Mouse (Mus musculus): ENCODE measurements at regions not wholly inside any gene's neighbourhood (a gene's known extent, or its start where the extent isn't known, plus 50 kb on each side); places are given as distances from the start of the nearest gene placed in this dataset.

GRCm38 (mm10) chr19:15851622-15852021 lies 95.5 kb downstream of the Psat1 start:
- DNase-seq (ENCODE audit: extremely low spot score in 1 of 2, low spot score in 1 of 2) = no peak

GRCm38 (mm10) chr19:15850722-15851121 lies 96.4 kb downstream of the Psat1 start:
- DNase-seq (ENCODE audit: extremely low spot score in 1 of 2, low spot score in 1 of 2) = no peak

GRCm38 (mm10) chr19:15849235-15849634 lies 97.9 kb downstream of the Psat1 start:
- no peak for DNase-seq (ENCODE audit: extremely low spot score in 1 of 2, low spot score in 1 of 2)

GRCm38 (mm10) chr19:15838327-15838726 lies 108.8 kb downstream of the Psat1 start:
- DNase-seq (ENCODE audit: extremely low spot score in 1 of 2, low spot score in 1 of 2) = peak in 1 of 2 experiments; percentile 29

GRCm38 (mm10) chr19:15837715-15838175 lies 109.4 kb downstream of the Psat1 start:
- DNase-seq (ENCODE audit: extremely low spot score in 1 of 2, low spot score in 1 of 2) = no peak

- DNase-seq (ENCODE audit: extremely low spot score in 1 of 2, low spot score in 1 of 2) = no peak
These were observed 110.0 kb downstream of the Psat1 start for GRCm38 (mm10) chr19:15836956-15837714.

- peak in 1 of 2 experiments; percentile 8 for DNase-seq (ENCODE audit: extremely low spot score in 1 of 2, low spot score in 1 of 2)
These were observed 110.8 kb downstream of the Psat1 start for GRCm38 (mm10) chr19:15836201-15836955.

- DNase-seq (ENCODE audit: extremely low spot score in 1 of 2, low spot score in 1 of 2) = no peak
These were observed 116.8 kb downstream of the Psat1 start for GRCm38 (mm10) chr19:15830385-15830784.

- no peak for DNase-seq (ENCODE audit: extremely low spot score in 1 of 2, low spot score in 1 of 2)
These were observed 118.0 kb downstream of the Psat1 start for GRCm38 (mm10) chr19:15829158-15829557.

GRCm38 (mm10) chr19:15827990-15828705 lies 119.0 kb downstream of the Psat1 start:
- no peak for DNase-seq (ENCODE audit: extremely low spot score in 1 of 2, low spot score in 1 of 2)

GRCm38 (mm10) chr19:15827120-15827989 lies 119.8 kb downstream of the Psat1 start:
- no peak for DNase-seq (ENCODE audit: extremely low spot score in 1 of 2, low spot score in 1 of 2)

- no peak for DNase-seq (ENCODE audit: extremely low spot score in 1 of 2, low spot score in 1 of 2)
These were observed 123.3 kb downstream of the Psat1 start for GRCm38 (mm10) chr19:15823688-15824371.

- no peak for DNase-seq (ENCODE audit: extremely low spot score in 1 of 2, low spot score in 1 of 2)
These were observed 127.1 kb downstream of the Psat1 start for GRCm38 (mm10) chr19:15820020-15820419.

GRCm38 (mm10) chr19:15815166-15815565 lies 132.0 kb downstream of the Psat1 start:
- DNase-seq (ENCODE audit: extremely low spot score in 1 of 2, low spot score in 1 of 2) = no peak

- DNase-seq (ENCODE audit: extremely low spot score in 1 of 2, low spot score in 1 of 2) = no peak
These were observed 138.1 kb downstream of the Psat1 start for GRCm38 (mm10) chr19:15809008-15809407.

GRCm38 (mm10) chr19:15807681-15808080 lies 139.5 kb downstream of the Psat1 start:
- no peak for DNase-seq (ENCODE audit: extremely low spot score in 1 of 2, low spot score in 1 of 2)

GRCm38 (mm10) chr19:15803131-15803889 lies 143.8 kb downstream of the Psat1 start:
- peak in 1 of 2 experiments; percentile 30 for DNase-seq (ENCODE audit: extremely low spot score in 1 of 2, low spot score in 1 of 2)

GRCm38 (mm10) chr19:15802641-15803040 lies 144.5 kb downstream of the Psat1 start:
- DNase-seq (ENCODE audit: extremely low spot score in 1 of 2, low spot score in 1 of 2) = no peak

Data from frontal cortex, adult 2 months (tissue).